Mouse (Mus musculus): Measurements from ENCODE around the gene Efcab9. TPM values are rescaled to one million over a fixed set of nuclear protein-coding genes. Genes with fewer than 3 reads are reported as not detected.

The Efcab9 gene
- total and polyA plus RNA-seq, 2 experiments from 2014 or later, result 0.22 TPM; not detected in 1

GRCm38 (mm10) chr11:32563660-32564059 is 31.8 kb upstream of the Efcab9 start:
- H3K4me1 ChIP-seq (ENCODE audit: insufficient read depth), result no peaks in the 10 kb centered on the region
- TF ChIP-seq CTCF (IDR thresholded peaks at IDR 0.05; ENCODE audit: low read depth), result no peak
- H3K4me3 ChIP-seq (ENCODE audit: low read depth, low read length), result no peak overlapping the region
- 40% methylated on average over 3 of the region's 3 CpGs for WGBS
- ATAC-seq (no peak), DNase-seq (no peak)
- H3K36me3 ChIP-seq (ENCODE audit: insufficient read depth), result no peaks in the 10 kb centered on the region
- no peak overlapping the region for H3K4me2 ChIP-seq (ENCODE audit: low read depth)
- H3K9ac ChIP-seq, result no peak overlapping the region
- H3K27ac ChIP-seq (ENCODE audit: low read depth, low read length), result no peak overlapping the region
- no peaks in the 10 kb centered on the region for H3K9me3 ChIP-seq (ENCODE audit: low read length)
- H3K27me3 ChIP-seq (ENCODE audit: insufficient read depth, low read length), result no peaks in the 10 kb centered on the region

GRCm38 (mm10) chr11:32562706-32563105 is 30.8 kb upstream of the Efcab9 start:
- no peaks in the 10 kb centered on the region for H3K9me3 ChIP-seq (ENCODE audit: low read length)
- no peaks in the 10 kb centered on the region for H3K27me3 ChIP-seq (ENCODE audit: insufficient read depth, low read length)
- H3K9ac ChIP-seq, result no peak overlapping the region
- no peak overlapping the region for H3K4me2 ChIP-seq (ENCODE audit: low read depth)
- H3K4me1 ChIP-seq (ENCODE audit: insufficient read depth), result no peaks in the 10 kb centered on the region
- H3K27ac ChIP-seq (ENCODE audit: low read depth, low read length), result no peak overlapping the region
- no peaks in the 10 kb centered on the region for H3K36me3 ChIP-seq (ENCODE audit: insufficient read depth)
- ATAC-seq, result no peak
- no peak for TF ChIP-seq CTCF (IDR thresholded peaks at IDR 0.05; ENCODE audit: low read depth)
- no peak for DNase-seq
- WGBS, result 76% methylated on average over 5 of the region's 5 CpGs
- no peak overlapping the region for H3K4me3 ChIP-seq (ENCODE audit: low read depth, low read length)

- H3K4me1 ChIP-seq (ENCODE audit: insufficient read depth), result no peaks in the 10 kb centered on the region
- DNase-seq, result no peak
- H3K9me3 ChIP-seq (ENCODE audit: low read length), result no peaks in the 10 kb centered on the region
- H3K4me3 ChIP-seq (ENCODE audit: low read depth, low read length), result no peak overlapping the region
- no peaks in the 10 kb centered on the region for H3K36me3 ChIP-seq (ENCODE audit: insufficient read depth)
- WGBS, result 77% methylated on average over 10 of the region's 10 CpGs
- TF ChIP-seq CTCF (IDR thresholded peaks at IDR 0.05; ENCODE audit: low read depth), result no peak
- H3K9ac ChIP-seq, result no peak overlapping the region
- no peak for ATAC-seq
- H3K27ac ChIP-seq (ENCODE audit: low read depth, low read length), result no peak overlapping the region
- no peaks in the 10 kb centered on the region for H3K27me3 ChIP-seq (ENCODE audit: insufficient read depth, low read length)
- H3K4me2 ChIP-seq (ENCODE audit: low read depth), result no peak overlapping the region
Measured at GRCm38 (mm10) chr11:32561465-32562355, 29.8 kb upstream of the Efcab9 start.

- Histone ChIP-seq H3K9me3 (ENCODE audit: low read length) (no peaks in the 10 kb centered on the region), H3K4me1 (ENCODE audit: insufficient read depth) (no peaks in the 10 kb centered on the region), H3K4me2 (ENCODE audit: low read depth) (no peak overlapping the region), H3K4me3 (ENCODE audit: low read depth, low read length) (no peak overlapping the region), H3K27ac (ENCODE audit: low read depth, low read length) (no peak overlapping the region), H3K27me3 (ENCODE audit: insufficient read depth, low read length) (no peaks in the 10 kb centered on the region), H3K36me3 (ENCODE audit: insufficient read depth) (no peaks in the 10 kb centered on the region), H3K9ac (no peak overlapping the region)
- TF ChIP-seq CTCF (IDR thresholded peaks at IDR 0.05; ENCODE audit: low read depth), result no peak
- DNase-seq, result no peak
- 79% methylated on average over 12 of the region's 12 CpGs for WGBS
- ATAC-seq, result no peak
Measured at GRCm38 (mm10) chr11:32560015-32560770, 28.3 kb upstream of the Efcab9 start.

GRCm38 (mm10) chr11:32558677-32559076 is 26.8 kb upstream of the Efcab9 start:
- WGBS, result 48% methylated on average over 8 of the region's 8 CpGs
- Histone ChIP-seq H3K4me2 (ENCODE audit: low read depth) (no peak overlapping the region), H3K4me1 (ENCODE audit: insufficient read depth) (no peaks in the 10 kb centered on the region), H3K36me3 (ENCODE audit: insufficient read depth) (no peaks in the 10 kb centered on the region), H3K4me3 (ENCODE audit: low read depth, low read length) (no peak overlapping the region), H3K9ac (no peak overlapping the region), H3K27ac (ENCODE audit: low read depth, low read length) (no peak overlapping the region), H3K9me3 (ENCODE audit: low read length) (no peaks in the 10 kb centered on the region), H3K27me3 (ENCODE audit: insufficient read depth, low read length) (no peaks in the 10 kb centered on the region)
- ATAC-seq, result no peak
- DNase-seq, result no peak
- no peak for TF ChIP-seq CTCF (IDR thresholded peaks at IDR 0.05; ENCODE audit: low read depth)

- no peak for DNase-seq
- no peak overlapping the region for H3K27ac ChIP-seq (ENCODE audit: low read depth, low read length)
- TF ChIP-seq CTCF (IDR thresholded peaks at IDR 0.05; ENCODE audit: low read depth), result no peak
Measured at GRCm38 (mm10) chr11:32558026-32558425, 26.1 kb upstream of the Efcab9 start.

More at GRCm38 (mm10) chr11:32558026-32558425, 26.1 kb upstream of the Efcab9 start:
- H3K9me3 ChIP-seq (ENCODE audit: low read length), result no peaks in the 10 kb centered on the region
- no peak overlapping the region for H3K4me3 ChIP-seq (ENCODE audit: low read depth, low read length)
- WGBS, result 88% methylated on average over 4 of the region's 4 CpGs
- ATAC-seq, result no peak
- no peaks in the 10 kb centered on the region for H3K36me3 ChIP-seq (ENCODE audit: insufficient read depth)
- no peak overlapping the region for H3K4me2 ChIP-seq (ENCODE audit: low read depth)
- no peaks in the 10 kb centered on the region for H3K27me3 ChIP-seq (ENCODE audit: insufficient read depth, low read length)
- no peak overlapping the region for H3K9ac ChIP-seq
- no peaks in the 10 kb centered on the region for H3K4me1 ChIP-seq (ENCODE audit: insufficient read depth)
